Mouse (Mus musculus): ENCODE measurements around the gene Ttl.

Gene Ttl

GRCm38 (mm10) chr2:129084959-129085358 is 19.2 kb downstream of the Ttl start:
- DNase-seq (ENCODE audit: low spot score): no peak

GRCm38 (mm10) chr2:129087520-129087919 is 21.8 kb downstream of the Ttl start:
- DNase-seq (ENCODE audit: low spot score): no peak

GRCm38 (mm10) chr2:129090370-129090769 is 24.6 kb downstream of the Ttl start:
- DNase-seq (ENCODE audit: low spot score): no peak

- DNase-seq (ENCODE audit: low spot score): no peak
Measured at GRCm38 (mm10) chr2:129092810-129093209, 27.1 kb downstream of the Ttl start.

GRCm38 (mm10) chr2:129093926-129094724 is 28.4 kb downstream of the Ttl start:
- no peak for DNase-seq (ENCODE audit: low spot score)

GRCm38 (mm10) chr2:129100784-129101310 is 35.1 kb downstream of the Ttl start, which contains the start of gene Polr1b:
Polr1b (plus strand) TSS chr2:129100995.
- DNase-seq (ENCODE audit: low spot score): peak; percentile 92

GRCm38 (mm10) chr2:129112924-129113323 is 47.2 kb downstream of the Ttl start:
- DNase-seq (ENCODE audit: low spot score): no peak

- DNase-seq (ENCODE audit: low spot score): no peak
Measured at GRCm38 (mm10) chr2:129115706-129116367, 50.1 kb downstream of the Ttl start.

- no peak for DNase-seq (ENCODE audit: low spot score)
Measured at GRCm38 (mm10) chr2:129116368-129116739, 50.6 kb downstream of the Ttl start.

- DNase-seq (ENCODE audit: low spot score): no peak
Measured at GRCm38 (mm10) chr2:129118061-129118460, 52.3 kb downstream of the Ttl start.

- no peak for DNase-seq (ENCODE audit: low spot score)
Measured at GRCm38 (mm10) chr2:129121986-129122385, 56.2 kb downstream of the Ttl start.

- DNase-seq (ENCODE audit: low spot score): peak; percentile 93
Measured at GRCm38 (mm10) chr2:129129412-129129929, 63.7 kb downstream of the Ttl start, which contains the start of gene Chchd5. Chchd5 (plus strand) TSS chr2:129129700.

- no peak for DNase-seq (ENCODE audit: low spot score)
Measured at GRCm38 (mm10) chr2:129129987-129130545, 64.3 kb downstream of the Ttl start.

GRCm38 (mm10) chr2:129130776-129131175 is 65.0 kb downstream of the Ttl start:
- no peak for DNase-seq (ENCODE audit: low spot score)

GRCm38 (mm10) chr2:129132231-129132630 is 66.5 kb downstream of the Ttl start:
- DNase-seq (ENCODE audit: low spot score): no peak

GRCm38 (mm10) chr2:129133006-129133805 is 67.5 kb downstream of the Ttl start:
- no peak for DNase-seq (ENCODE audit: low spot score)

- DNase-seq (ENCODE audit: low spot score): no peak
Measured at GRCm38 (mm10) chr2:129139906-129140305, 74.2 kb downstream of the Ttl start.
